Comparison of ENCODE assay signal across 9 mouse cellular contexts in genomic region chr3:127705515-127706444, GRCm38 (mm10).
DNase-seq lines count a peak whose midpoint lies in the region; ATAC-seq lines count a peak whose summit lies in the region.
"Had no signal": no experiment of that assay in that cellular context is flagged by ENCODE, and none has a peak within 500 bp of the region (broad histone marks: within the 10 kb centered on the region; RNA-seq: fewer than 3 reads in every experiment).

No protein-coding gene starts in this region.

- peaks cover 17% of the 10 kb centered on the region for H3K4me1 ChIP-seq in kidney, embryonic 15.5 days
- H3K4me1 ChIP-seq in embryonic facial prominence, embryonic 15.5 days: peaks cover 13% of the 10 kb centered on the region; the same call in 1 of the 2 replicates
- peaks cover 13% of the 10 kb centered on the region; the same call in 1 of the 2 replicates for H3K4me1 ChIP-seq in limb, embryonic 13.5 days

- H3K4me3 ChIP-seq in kidney, embryonic 15.5 days (replicated peaks): peak overlapping the region; percentile 31
- peak overlapping the region; percentile 28 for H3K4me3 ChIP-seq in embryonic facial prominence, embryonic 15.5 days (replicated peaks)
- H3K4me3 ChIP-seq in limb, embryonic 13.5 days: peak overlapping the region; percentile 31

- H3K4me2 ChIP-seq in kidney, embryonic 15.5 days: peak overlapping the region; percentile 62
- peak overlapping the region; percentile 53 for H3K4me2 ChIP-seq in embryonic facial prominence, embryonic 15.5 days (replicated peaks)
- peak overlapping the region; percentile 61 for H3K4me2 ChIP-seq in limb, embryonic 13.5 days (replicated peaks)

- H3K36me3 ChIP-seq in kidney, embryonic 15.5 days: no peaks in the 10 kb centered on the region
- no peaks in the 10 kb centered on the region for H3K36me3 ChIP-seq in embryonic facial prominence, embryonic 15.5 days
- no peaks in the 10 kb centered on the region for H3K36me3 ChIP-seq in limb, embryonic 13.5 days

- no peak for DNase-seq in kidney, postnatal 36 days
- DNase-seq in right cerebral cortex, adult 18-20 months: peak; percentile 14
- no peak for DNase-seq in testis, postnatal 14 days (ENCODE audit: low spot score)
- no peak for DNase-seq in MN1 (ENCODE audit: low spot score)

- 11% methylated on average over 30 of the region's 30 CpGs for WGBS in kidney, embryonic 15.5 days
- 7% methylated on average over 30 of the region's 30 CpGs for WGBS in embryonic facial prominence, embryonic 15.5 days
- WGBS in limb, embryonic 13.5 days: 14% methylated on average over 30 of the region's 30 CpGs

- H3K9me3 ChIP-seq in kidney, embryonic 15.5 days (replicated peaks): no peaks in the 10 kb centered on the region
- no peaks in the 10 kb centered on the region for H3K9me3 ChIP-seq in embryonic facial prominence, embryonic 15.5 days (replicated peaks)
- no peaks in the 10 kb centered on the region for H3K9me3 ChIP-seq in limb, embryonic 13.5 days

- ATAC-seq in kidney, embryonic 15.5 days (replicated peaks; ENCODE audit: low FRiP score): peak; percentile 75
- ATAC-seq in embryonic facial prominence, embryonic 15.5 days (ENCODE audit: insufficient number of reproducible peaks, low FRiP score, low TSS enrichment, low read depth): peak; percentile 54
- peak; percentile 78 for ATAC-seq in inflammation-experienced regulatory T-cells, adult 6 months
- ATAC-seq in limb, embryonic 13.5 days (ENCODE audit: low FRiP score, low read depth): peak; percentile 59; the same call in 1 of the 2 replicates

- H3K27me3 ChIP-seq in kidney, embryonic 15.5 days: peaks cover 3% of the 10 kb centered on the region; the same call in 1 of the 2 replicates
- no peaks in the 10 kb centered on the region for H3K27me3 ChIP-seq in embryonic facial prominence, embryonic 15.5 days
- peaks cover 10% of the 10 kb centered on the region for H3K27me3 ChIP-seq in limb, embryonic 13.5 days

- H3K9ac ChIP-seq in kidney, embryonic 15.5 days: 0 out of 2 replicates have a peak overlapping the region, but pooled peaks have one; percentile 14
- no peak overlapping the region for H3K9ac ChIP-seq in embryonic facial prominence, embryonic 15.5 days
- peak overlapping the region; percentile 4 for H3K9ac ChIP-seq in limb, embryonic 13.5 days
- H3K9ac ChIP-seq: liver, embryonic 14.5 days had no signal

- H3K27ac ChIP-seq in kidney, embryonic 15.5 days: no peak overlapping the region
- H3K27ac ChIP-seq in embryonic facial prominence, embryonic 15.5 days (replicated peaks): peak overlapping the region; percentile 44; the same call in 1 of the 2 replicates
- H3K27ac ChIP-seq in limb, embryonic 13.5 days: no peak overlapping the region
- H3K27ac ChIP-seq: liver, embryonic 14.5 days had no signal
